Mouse (Mus musculus): ENCODE measurements at regions not wholly inside any gene's neighbourhood (a gene's known extent, or its start where the extent isn't known, plus 50 kb on each side); places are given as distances from the start of the nearest gene placed in this dataset.
A peak's percentile ranks its signal among the peaks of the same experiment; 100 is the strongest.

GRCm38 (mm10) chr2:103888023-103888422 is 69.8 kb upstream of the Lmo2 start:
- no peak overlapping the region for H3K4me2 ChIP-seq (ENCODE audit: low read length)
- H3K27me3 ChIP-seq (replicated peaks; ENCODE audit: control insufficient read depth, insufficient read depth, low read length) = no peaks in the 10 kb centered on the region
- no peaks in the 10 kb centered on the region for H3K9me3 ChIP-seq (ENCODE audit: control insufficient read depth, low read length)
- no peak overlapping the region for H3K27ac ChIP-seq (ENCODE audit: low read length)
- ATAC-seq = no peak
- H3K36me3 ChIP-seq (ENCODE audit: control insufficient read depth, insufficient read depth) = no peaks in the 10 kb centered on the region
- 95% methylated on average over 7 of the region's 7 CpGs for WGBS
- peaks cover 4% of the 10 kb centered on the region; the same call in 1 of the 2 replicates for H3K4me1 ChIP-seq (replicated peaks; ENCODE audit: control insufficient read depth, insufficient read depth, low read length)
- H3K9ac ChIP-seq (replicated peaks; ENCODE audit: low read depth, low read length) = no peak overlapping the region
- no peak overlapping the region for H3K4me3 ChIP-seq (replicated peaks; ENCODE audit: low read length)

GRCm38 (mm10) chr2:103891240-103891767 is 66.5 kb upstream of the Lmo2 start:
- Histone ChIP-seq H3K4me3 (replicated peaks; ENCODE audit: low read length) (no peak overlapping the region), H3K4me1 (replicated peaks; ENCODE audit: control insufficient read depth, insufficient read depth, low read length) (peaks cover 4% of the 10 kb centered on the region; the same call in 1 of the 2 replicates), H3K27me3 (replicated peaks; ENCODE audit: control insufficient read depth, insufficient read depth, low read length) (no peaks in the 10 kb centered on the region), H3K4me2 (ENCODE audit: low read length) (peak overlapping the region; percentile 14; the same call in 1 of the 2 replicates), H3K36me3 (ENCODE audit: control insufficient read depth, insufficient read depth) (no peaks in the 10 kb centered on the region), H3K9ac (replicated peaks; ENCODE audit: low read depth, low read length) (no peak overlapping the region), H3K27ac (ENCODE audit: low read length) (no peak overlapping the region), H3K9me3 (ENCODE audit: control insufficient read depth, low read length) (no peaks in the 10 kb centered on the region)
- peak; percentile 78 for ATAC-seq
- 0% methylated on average over 9 of the region's 9 CpGs for WGBS

DNA sequence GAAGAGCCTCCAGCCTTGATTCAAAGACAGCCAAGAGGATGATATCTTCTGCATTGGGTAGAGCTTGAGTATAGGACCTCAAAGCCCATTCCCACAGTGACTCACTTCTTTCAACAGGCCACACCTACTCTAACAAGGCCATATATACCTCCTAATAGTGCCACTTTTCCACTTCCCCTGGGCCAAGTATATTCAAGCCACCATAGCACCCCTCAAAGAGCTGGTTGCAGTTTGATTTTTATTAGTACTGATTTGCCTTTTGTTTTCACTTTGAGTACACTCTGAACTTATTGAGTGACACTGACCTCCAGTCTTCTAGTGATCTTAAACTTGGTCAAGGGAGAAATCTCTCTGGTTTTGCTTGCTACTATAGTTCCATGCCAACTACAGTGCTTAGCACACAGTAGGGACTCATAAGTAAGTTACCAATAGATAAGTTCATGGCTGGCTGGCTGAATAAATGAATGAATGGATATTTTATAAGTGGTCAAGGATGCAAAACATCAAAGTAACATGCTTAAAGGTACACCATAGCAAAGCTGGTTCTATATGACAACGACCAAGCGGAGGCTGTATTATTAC is 64.5 kb upstream of the Lmo2 start:
- H3K4me1 ChIP-seq (replicated peaks; ENCODE audit: control insufficient read depth, insufficient read depth, low read length) = peaks cover 4% of the 10 kb centered on the region; the same call in 1 of the 2 replicates
- no peak overlapping the region for H3K27ac ChIP-seq (ENCODE audit: low read length)
- H3K36me3 ChIP-seq (ENCODE audit: control insufficient read depth, insufficient read depth) = no peaks in the 10 kb centered on the region
- H3K9me3 ChIP-seq (ENCODE audit: control insufficient read depth, low read length) = no peaks in the 10 kb centered on the region
- H3K27me3 ChIP-seq (replicated peaks; ENCODE audit: control insufficient read depth, insufficient read depth, low read length) = no peaks in the 10 kb centered on the region
- no peak overlapping the region for H3K9ac ChIP-seq (replicated peaks; ENCODE audit: low read depth, low read length)
- H3K4me3 ChIP-seq (replicated peaks; ENCODE audit: low read length) = no peak overlapping the region
- WGBS = 94% methylated on average over 2 of the region's 2 CpGs
- no peak overlapping the region for H3K4me2 ChIP-seq (ENCODE audit: low read length)
- ATAC-seq = no peak

GRCm38 (mm10) chr2:103893805-103894204 is 64.0 kb upstream of the Lmo2 start:
- Histone ChIP-seq H3K4me1 (replicated peaks; ENCODE audit: control insufficient read depth, insufficient read depth, low read length) (peaks cover 4% of the 10 kb centered on the region; the same call in 1 of the 2 replicates), H3K4me2 (ENCODE audit: low read length) (no peak overlapping the region), H3K4me3 (replicated peaks; ENCODE audit: low read length) (no peak overlapping the region), H3K9ac (replicated peaks; ENCODE audit: low read depth, low read length) (no peak overlapping the region), H3K27me3 (replicated peaks; ENCODE audit: control insufficient read depth, insufficient read depth, low read length) (no peaks in the 10 kb centered on the region), H3K36me3 (ENCODE audit: control insufficient read depth, insufficient read depth) (no peaks in the 10 kb centered on the region), H3K27ac (ENCODE audit: low read length) (no peak overlapping the region), H3K9me3 (ENCODE audit: control insufficient read depth, low read length) (no peaks in the 10 kb centered on the region)
- WGBS = 34% methylated on average over 2 of the region's 2 CpGs
- no peak for ATAC-seq

DNA sequence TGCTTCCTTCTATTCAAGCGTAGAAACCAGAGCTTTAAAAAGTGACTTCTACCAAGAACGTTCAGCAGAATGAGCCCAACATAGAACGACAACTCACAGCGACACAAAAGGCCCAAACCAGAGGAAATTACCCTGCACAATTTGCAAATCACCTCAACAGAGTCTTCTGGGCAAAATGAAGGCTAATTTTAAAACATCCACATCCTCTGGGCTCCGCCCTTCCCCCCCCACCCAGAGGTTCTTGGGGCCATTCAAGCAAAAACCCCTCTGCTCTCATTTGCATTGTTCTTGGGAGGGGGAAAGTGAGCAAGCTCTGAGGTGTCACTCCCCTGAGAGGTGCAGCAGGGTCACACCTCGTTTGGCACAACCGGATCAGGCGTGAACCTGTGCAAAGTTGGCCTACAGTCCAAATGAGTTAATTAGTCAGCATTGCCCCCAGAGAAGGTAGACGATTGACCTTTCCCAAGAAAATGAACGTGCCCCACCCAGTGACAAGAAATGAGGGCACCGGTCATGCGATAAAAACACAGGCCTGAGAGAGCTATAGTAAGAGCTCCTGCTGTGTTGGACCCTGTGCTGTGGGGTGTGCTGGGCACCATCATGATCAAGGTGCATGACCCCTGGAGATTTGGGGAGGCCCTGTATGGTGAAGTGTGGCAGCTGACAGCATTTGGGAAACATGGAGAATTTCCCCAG is 62.7 kb upstream of the Lmo2 start:
- H3K9ac ChIP-seq (replicated peaks; ENCODE audit: low read depth, low read length) = no peak overlapping the region
- H3K4me1 ChIP-seq (replicated peaks; ENCODE audit: control insufficient read depth, insufficient read depth, low read length) = peaks cover 4% of the 10 kb centered on the region; the same call in 1 of the 2 replicates
- H3K36me3 ChIP-seq (ENCODE audit: control insufficient read depth, insufficient read depth) = no peaks in the 10 kb centered on the region
- no peak for ATAC-seq
- 48% methylated on average over 12 of the region's 12 CpGs for WGBS
- no peak overlapping the region for H3K4me3 ChIP-seq (replicated peaks; ENCODE audit: low read length)
- H3K9me3 ChIP-seq (ENCODE audit: control insufficient read depth, low read length) = no peaks in the 10 kb centered on the region
- no peak overlapping the region for H3K27ac ChIP-seq (ENCODE audit: low read length)
- H3K4me2 ChIP-seq (ENCODE audit: low read length) = no peak overlapping the region
- H3K27me3 ChIP-seq (replicated peaks; ENCODE audit: control insufficient read depth, insufficient read depth, low read length) = no peaks in the 10 kb centered on the region

DNA sequence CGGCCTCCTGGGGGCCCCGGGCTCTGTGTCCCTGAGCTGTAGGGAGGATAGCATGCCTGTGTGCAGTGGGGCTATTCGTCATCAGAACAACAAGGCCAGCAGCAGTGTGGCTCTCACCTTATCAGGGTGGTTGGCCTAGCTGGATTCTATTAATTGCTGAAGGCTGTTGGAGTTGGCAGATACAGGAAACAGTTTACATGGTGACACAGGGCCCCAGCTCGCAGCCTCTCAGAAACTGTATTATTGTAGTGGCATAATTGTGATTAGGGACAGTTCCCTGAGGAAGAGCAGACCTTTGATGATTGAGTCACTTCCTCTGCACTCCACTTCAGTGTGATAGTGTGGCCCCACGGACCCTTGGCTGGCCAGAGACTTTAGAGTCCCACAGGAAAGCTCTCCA is 61.6 kb upstream of the Lmo2 start:
- ATAC-seq = no peak
- Histone ChIP-seq H3K36me3 (ENCODE audit: control insufficient read depth, insufficient read depth) (no peaks in the 10 kb centered on the region), H3K4me2 (ENCODE audit: low read length) (no peak overlapping the region), H3K9me3 (ENCODE audit: control insufficient read depth, low read length) (no peaks in the 10 kb centered on the region), H3K27me3 (replicated peaks; ENCODE audit: control insufficient read depth, insufficient read depth, low read length) (no peaks in the 10 kb centered on the region), H3K27ac (ENCODE audit: low read length) (no peak overlapping the region), H3K4me3 (replicated peaks; ENCODE audit: low read length) (no peak overlapping the region), H3K9ac (replicated peaks; ENCODE audit: low read depth, low read length) (no peak overlapping the region), H3K4me1 (replicated peaks; ENCODE audit: control insufficient read depth, insufficient read depth, low read length) (peaks cover 3% of the 10 kb centered on the region; the same call in 1 of the 2 replicates)
- WGBS = 69% methylated on average over 5 of the region's 5 CpGs

DNA sequence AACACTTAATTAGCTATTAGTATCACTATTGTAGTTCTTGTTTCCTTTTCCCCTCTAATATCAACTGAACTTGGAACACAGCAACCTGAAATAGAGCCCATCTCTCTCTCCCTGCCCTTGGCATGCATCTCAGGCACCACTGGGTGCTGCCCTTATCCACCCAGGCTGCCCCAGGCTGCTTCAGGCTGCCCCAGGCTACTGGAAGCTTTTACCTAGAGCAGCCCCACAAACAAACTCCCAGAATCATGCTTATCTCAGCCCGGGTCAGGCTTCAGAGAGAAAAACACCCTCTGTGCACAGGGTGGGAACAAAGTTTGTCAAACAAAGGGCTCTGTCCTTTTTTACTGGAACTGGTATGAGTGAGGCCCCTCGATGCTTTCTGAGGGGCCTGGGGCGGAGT is 61.0 kb upstream of the Lmo2 start:
- no peak for ATAC-seq
- Histone ChIP-seq H3K4me3 (replicated peaks; ENCODE audit: low read length) (no peak overlapping the region), H3K4me1 (replicated peaks; ENCODE audit: control insufficient read depth, insufficient read depth, low read length) (no peaks in the 10 kb centered on the region), H3K4me2 (ENCODE audit: low read length) (no peak overlapping the region), H3K27ac (ENCODE audit: low read length) (no peak overlapping the region), H3K9me3 (ENCODE audit: control insufficient read depth, low read length) (no peaks in the 10 kb centered on the region), H3K27me3 (replicated peaks; ENCODE audit: control insufficient read depth, insufficient read depth, low read length) (no peaks in the 10 kb centered on the region), H3K36me3 (ENCODE audit: control insufficient read depth, insufficient read depth) (no peaks in the 10 kb centered on the region), H3K9ac (replicated peaks; ENCODE audit: low read depth, low read length) (no peak overlapping the region)
- 22% methylated on average over 3 of the region's 3 CpGs for WGBS

DNA sequence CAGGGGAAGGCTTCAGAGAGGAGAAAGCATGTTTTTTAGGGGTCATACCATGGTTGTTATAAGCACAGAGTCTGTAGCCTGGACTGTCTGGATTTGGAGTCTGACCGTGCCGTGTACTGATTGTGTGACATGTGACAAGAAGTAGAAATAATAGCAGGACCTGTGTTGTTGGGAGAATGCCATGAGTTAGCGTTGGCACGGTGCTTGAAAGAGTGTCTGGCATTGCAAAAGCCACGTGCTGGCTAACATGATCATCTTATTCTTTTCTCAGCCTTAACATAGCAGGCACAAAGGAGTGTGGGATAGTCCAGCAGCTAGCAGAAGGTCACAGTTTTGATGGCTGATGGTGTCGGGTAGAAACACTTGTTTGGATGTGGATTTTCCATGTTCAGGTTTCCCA is 58.1 kb upstream of the Lmo2 start:
- Histone ChIP-seq H3K9me3 (ENCODE audit: control insufficient read depth, low read length) (no peaks in the 10 kb centered on the region), H3K4me1 (replicated peaks; ENCODE audit: control insufficient read depth, insufficient read depth, low read length) (no peaks in the 10 kb centered on the region), H3K4me3 (replicated peaks; ENCODE audit: low read length) (no peak overlapping the region), H3K4me2 (ENCODE audit: low read length) (no peak overlapping the region), H3K27ac (ENCODE audit: low read length) (no peak overlapping the region), H3K36me3 (ENCODE audit: control insufficient read depth, insufficient read depth) (no peaks in the 10 kb centered on the region), H3K27me3 (replicated peaks; ENCODE audit: control insufficient read depth, insufficient read depth, low read length) (no peaks in the 10 kb centered on the region), H3K9ac (replicated peaks; ENCODE audit: low read depth, low read length) (no peak overlapping the region)
- 64% methylated on average over 6 of the region's 6 CpGs for WGBS
- no peak for ATAC-seq

DNA sequence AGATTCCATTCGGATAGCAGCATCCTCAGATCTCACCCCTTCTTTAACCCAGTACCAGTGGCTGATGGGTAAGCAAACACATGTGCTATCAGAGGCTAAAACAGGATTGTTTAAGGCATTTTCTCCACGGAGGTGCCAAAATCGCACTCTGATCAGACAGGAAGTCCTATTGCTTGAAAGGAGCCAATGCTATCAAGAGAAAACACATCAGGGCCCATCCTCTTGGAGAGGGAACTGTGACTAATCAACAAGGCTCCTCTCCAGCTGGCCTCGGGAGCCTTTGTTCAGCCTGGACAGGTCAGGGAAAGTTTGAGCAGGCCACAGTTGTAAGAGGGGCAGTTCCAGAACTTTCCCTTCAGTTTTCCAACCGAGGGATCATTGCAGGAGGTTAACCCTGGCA is 57.4 kb upstream of the Lmo2 start:
- WGBS = 74% methylated on average over 5 of the region's 5 CpGs
- no peak for ATAC-seq
- Histone ChIP-seq H3K36me3 (ENCODE audit: control insufficient read depth, insufficient read depth) (no peaks in the 10 kb centered on the region), H3K4me3 (replicated peaks; ENCODE audit: low read length) (no peak overlapping the region), H3K9ac (replicated peaks; ENCODE audit: low read depth, low read length) (no peak overlapping the region), H3K27ac (ENCODE audit: low read length) (no peak overlapping the region), H3K4me1 (replicated peaks; ENCODE audit: control insufficient read depth, insufficient read depth, low read length) (no peaks in the 10 kb centered on the region), H3K27me3 (replicated peaks; ENCODE audit: control insufficient read depth, insufficient read depth, low read length) (no peaks in the 10 kb centered on the region), H3K9me3 (ENCODE audit: control insufficient read depth, low read length) (no peaks in the 10 kb centered on the region), H3K4me2 (ENCODE audit: low read length) (no peak overlapping the region)

Data from forebrain, embryonic 16.5 days (tissue).